Mouse (Mus musculus) adipocyte (in vitro differentiated cells): ENCODE measurements at regions not wholly inside any gene's neighbourhood (a gene's known extent, or its start where the extent isn't known, plus 50 kb on each side); places are given as distances from the start of the nearest gene placed in this dataset.
"Not testable (repeated sequence)": the region's sequence is repeated elsewhere in the genome, so short reads cannot be mapped to it uniquely, and the experiment has no call there.

Experiments used
- DNase-seq: peaks from one replicate; pipeline ENCODE4 v3.0.0-alpha.2; 2016; ENCODE audit warnings: low spot score

DNA sequence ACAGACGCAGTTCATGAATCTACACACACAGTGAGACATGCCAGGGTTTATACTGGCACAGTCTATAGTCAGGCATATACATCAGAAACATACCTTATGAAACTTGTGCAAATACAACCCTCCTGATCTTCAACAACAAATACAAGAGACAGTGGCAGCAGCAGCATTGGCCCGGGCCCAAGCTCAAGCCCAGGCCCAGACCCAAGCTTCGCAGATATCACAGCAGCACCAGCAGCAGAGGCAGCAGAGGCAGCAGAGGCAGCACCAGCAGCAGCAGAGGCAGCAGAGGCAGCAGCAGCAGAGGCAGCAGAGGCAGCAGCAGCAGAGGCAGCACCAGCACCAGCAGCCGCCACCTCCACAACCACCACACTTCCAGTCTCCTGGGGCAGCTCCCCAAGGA lies 80.0 kb downstream of the Samd9l start:
- no peak for DNase-seq

GRCm38 (mm10) chr6:3307598-3308220 lies 91.7 kb downstream of the Samd9l start:
- DNase-seq, result peak; percentile 78

GRCm38 (mm10) chr6:3304881-3305620 lies 94.3 kb downstream of the Samd9l start:
- not testable (repeated sequence) for DNase-seq

DNA sequence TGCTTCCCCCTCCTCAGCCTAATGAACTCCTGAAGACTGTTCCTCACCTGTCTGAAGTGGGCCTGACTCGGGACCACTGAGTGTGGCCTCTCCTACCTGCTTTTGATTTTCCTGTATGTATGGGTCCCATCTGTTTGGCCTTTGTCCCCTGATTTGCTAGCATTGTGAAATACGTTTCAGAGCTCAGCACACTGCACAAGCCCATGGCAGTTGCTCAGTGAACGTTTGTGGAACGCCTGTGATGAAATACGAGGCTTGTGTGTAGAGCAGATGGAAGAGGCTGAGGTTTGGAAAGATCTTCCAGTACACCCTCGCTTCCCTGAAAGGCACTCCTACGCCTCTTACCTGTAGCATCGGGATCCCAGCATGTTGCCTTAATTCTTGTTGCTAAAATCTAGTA lies 106.1 kb downstream of the Samd9l start:
- not testable (repeated sequence) for DNase-seq

- not testable (repeated sequence) for DNase-seq
These were observed 107.4 kb downstream of the Samd9l start for GRCm38 (mm10) chr6:3291983-3292382.

GRCm38 (mm10) chr6:3268726-3269125 lies 130.6 kb downstream of the Samd9l start:
- DNase-seq, result not testable (repeated sequence)

DNA sequence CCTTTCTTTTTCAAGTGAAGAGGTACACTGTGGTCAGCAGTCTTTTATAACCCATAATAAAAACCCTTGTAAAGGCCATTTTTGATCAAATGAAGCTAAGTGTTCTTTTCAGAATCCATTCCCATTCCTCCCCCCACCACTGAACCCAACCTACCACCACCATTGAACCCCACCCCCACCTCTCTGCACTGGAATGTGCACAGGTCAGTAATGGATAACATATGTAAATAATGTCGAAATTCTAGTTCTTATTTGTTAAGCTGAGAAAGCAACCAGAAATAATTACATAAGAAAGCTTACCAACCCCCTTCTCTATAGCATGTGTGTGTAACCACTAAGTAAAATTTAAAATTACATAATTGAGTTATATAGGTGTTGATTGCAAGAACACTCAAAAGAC lies 133.9 kb downstream of the Samd9l start:
- DNase-seq, result not testable (repeated sequence)
